Mouse (Mus musculus) left cerebral cortex, adult 9 months (tissue): ENCODE measurements around the gene Acat3.
"Not testable (repeated sequence)": the region's sequence is repeated elsewhere in the genome, so short reads cannot be mapped to it uniquely, and the experiment has no call there.

ENCODE experiments used
- DNase-seq, 2 experiments: peaks; one replicate each; pipeline ENCODE4 v3.0.0; 2022; ENCODE audit warnings: low spot score in 2 of 2

The Acat3 gene

DNA sequence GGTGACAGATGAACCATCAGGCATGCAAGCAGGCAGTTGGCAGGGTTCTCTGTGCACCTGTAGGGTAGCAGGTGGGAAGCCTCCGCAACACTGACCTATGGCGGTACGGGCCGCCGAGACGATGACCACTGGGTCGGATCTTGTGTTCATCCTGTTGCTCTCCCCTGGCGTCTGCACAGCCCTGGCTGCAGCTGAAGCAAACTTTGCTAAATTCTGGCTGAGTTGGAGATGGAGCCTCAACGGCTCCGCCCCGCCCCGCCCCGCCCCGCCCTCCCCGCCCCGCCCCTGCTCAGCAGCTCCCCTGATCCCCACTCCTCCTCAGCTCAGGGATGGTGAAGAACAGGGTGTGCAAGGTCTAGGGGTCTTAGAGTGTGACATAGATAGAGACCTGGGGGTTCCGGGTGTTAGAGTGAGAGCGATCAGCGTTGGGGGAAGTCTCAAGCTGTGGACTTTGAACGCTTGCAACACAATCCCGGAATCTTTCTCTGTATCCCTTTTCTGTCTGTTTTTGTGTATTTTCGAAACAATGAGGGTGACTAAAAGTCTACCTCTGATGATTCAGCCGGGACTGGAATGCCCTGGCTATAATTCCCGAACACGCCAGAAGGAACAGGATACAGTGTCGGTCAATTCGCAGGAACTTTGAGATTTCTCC is at the start of gene Acat3:
Gene Acat3, minus strand, starts transcription at position 450 of the 655 bp plus-strand sequence.
- DNase-seq: no peak

DNA sequence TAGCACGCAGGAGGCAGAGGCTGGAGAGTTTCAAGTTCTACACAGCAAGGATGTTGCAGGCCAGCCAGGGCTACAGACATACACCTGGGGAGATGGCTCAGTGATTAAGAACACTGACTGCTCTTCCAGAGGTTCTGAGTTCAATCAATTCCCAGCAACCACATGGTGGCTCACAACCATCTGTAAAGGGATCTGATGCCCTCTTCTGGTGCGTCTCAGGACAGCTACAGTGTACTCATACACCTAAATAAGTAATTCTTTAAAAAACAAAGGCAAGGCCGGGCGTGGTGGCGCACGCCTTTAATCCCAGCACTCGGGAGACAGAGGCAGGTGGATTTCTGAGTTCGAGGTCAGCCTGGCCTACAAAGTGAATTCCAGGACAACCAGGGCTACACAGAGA is 47.7 kb upstream of the Acat3 start:
- DNase-seq: not testable (repeated sequence)

DNA sequence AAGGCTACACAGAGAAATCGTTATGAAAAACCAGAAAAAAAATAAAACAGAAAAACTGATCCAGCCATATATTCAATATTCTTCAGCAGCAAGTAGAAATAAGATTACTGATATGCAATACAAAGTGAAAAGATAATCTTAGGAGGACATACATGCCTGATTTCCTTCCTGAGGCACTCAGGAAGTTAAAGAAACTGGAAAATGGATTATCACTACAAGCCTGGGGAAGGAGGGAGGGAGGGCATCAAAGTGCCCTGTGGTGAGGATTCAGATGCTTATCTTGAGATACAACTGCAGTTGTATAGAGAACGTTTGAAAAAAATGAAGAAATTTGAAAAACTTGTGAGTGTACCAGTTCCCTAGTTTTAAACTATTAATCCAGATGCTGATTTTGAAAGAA is 43.6 kb upstream of the Acat3 start:
- DNase-seq: no peak

DNA sequence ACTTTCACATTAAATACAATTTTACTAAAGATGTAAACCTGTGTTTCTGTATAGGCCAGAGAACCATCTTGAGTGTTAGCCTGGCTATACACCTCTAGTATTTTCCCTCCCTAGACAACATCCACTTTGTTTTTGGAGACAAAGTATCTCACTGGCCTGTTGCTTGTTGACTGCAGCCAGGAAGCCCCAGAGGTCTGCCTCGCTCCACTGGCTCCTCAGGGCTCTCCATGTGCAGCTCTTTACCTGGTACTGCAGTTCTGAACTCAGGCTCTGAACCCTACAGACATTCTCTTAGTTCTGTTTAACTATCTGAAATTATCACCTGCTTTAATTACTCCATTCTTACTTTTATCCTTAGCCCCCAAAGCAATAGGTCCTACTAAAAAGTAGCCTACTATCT is 38.1 kb upstream of the Acat3 start:
- no peak for DNase-seq

DNA sequence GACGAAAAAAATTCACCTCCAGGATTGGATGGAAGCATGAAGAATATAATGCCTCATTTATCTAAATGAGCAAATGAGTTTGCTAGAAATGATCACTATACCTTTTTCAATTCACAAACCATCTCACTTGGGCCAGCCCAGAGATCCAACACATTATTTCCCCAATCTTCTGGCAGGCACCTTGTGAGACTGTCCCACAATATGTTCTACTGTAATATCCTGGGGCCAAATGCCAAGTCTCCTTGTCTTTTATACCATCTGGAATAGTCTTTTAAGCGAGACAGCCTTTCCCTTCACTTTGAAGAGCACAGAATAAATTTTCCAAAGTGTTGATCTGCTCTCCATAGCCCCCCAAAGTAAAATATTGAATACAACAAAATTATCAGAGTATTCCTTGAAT is 33.5 kb upstream of the Acat3 start:
- no peak for DNase-seq

DNA sequence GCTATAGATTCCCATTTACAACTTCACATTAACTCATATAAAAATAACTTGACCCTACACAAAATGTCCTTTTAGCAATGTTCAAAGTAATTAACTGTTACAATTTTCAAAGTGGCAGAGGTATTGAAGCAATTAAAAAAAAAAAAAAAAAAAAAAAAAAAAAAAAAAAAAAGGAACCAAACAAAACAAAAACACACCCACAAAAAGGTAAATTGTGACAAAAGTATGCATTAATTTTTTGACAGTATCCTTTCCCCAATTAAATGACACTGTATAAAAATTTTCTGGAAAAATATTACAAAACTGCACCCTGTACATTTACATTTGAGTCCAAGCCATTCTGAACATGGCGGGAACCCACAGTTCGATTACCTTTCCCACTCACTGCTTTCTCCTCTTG is 26.8 kb upstream of the Acat3 start:
- no peak for DNase-seq

DNA sequence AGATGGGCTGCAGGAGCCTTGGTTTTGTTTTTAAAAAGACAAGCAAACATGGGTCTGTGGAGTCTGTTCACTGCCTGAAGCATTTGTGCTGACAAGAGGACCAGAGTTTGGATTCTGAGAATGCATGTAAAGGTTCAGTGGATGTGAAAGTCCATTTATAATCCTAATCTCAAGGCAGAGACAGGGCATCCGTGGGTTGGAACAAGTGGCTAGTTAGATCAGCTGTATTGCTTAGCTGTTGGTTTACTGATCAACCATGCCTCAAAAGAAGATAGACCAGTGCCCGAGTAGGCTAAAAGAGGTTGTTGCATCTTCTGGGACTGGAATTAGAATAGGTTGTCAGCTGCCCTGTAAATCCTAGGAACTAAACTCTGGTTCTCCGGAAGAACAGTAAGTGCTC is 23.1 kb upstream of the Acat3 start:
- no peak for DNase-seq

DNA sequence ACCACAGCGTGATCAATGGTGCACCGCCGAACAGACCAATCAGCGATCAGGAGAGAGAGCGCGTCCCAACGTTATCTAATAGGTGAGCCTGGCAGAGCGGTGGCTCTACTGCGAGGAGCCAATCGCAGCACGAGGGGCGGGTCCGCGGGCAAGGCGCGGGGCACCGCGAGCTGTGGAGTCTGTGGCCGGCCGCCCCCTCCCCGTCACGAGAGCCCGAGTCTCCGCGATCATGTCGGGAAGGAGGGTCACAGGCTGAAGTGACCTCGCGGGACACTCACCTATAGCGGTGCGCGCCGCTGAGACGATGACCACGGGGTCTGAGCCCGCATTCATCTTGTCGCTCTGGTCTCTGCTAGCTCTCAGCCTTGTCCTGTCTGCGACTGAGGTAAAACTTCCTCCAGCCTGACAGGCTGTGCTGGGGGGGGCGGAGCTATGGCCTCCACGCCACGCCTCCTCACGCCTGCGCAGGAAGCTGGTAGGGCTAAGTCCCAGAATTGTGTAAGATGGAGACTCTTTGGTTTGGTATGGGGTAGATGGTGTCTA is 20.0 kb upstream of the Acat3 start, which contains the start of gene Acat2:
Gene Acat2, minus strand, starts transcription at position 417 of the 543 bp plus-strand sequence.
- DNase-seq: peak; percentile 88 to 95

DNA sequence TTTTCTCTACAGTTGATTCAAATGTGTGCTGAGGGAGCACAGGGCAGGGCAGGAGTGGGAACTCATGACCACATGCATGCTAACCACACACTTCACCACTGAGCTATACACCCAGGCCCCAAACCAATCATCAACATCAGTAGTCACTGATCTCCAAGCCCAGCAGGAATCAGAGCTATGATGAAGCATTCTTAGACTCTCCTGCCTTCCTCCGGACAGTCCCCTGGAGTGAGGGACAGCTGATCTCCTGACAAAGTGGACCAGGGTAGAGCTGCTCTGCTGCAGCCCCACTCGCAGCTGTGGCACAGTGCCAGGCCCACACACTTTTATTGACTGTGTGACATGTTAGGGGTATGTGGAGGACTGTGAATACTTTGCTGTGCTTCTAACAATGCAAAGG is 19.0 kb upstream of the Acat3 start:
- DNase-seq: not testable (repeated sequence)

DNA sequence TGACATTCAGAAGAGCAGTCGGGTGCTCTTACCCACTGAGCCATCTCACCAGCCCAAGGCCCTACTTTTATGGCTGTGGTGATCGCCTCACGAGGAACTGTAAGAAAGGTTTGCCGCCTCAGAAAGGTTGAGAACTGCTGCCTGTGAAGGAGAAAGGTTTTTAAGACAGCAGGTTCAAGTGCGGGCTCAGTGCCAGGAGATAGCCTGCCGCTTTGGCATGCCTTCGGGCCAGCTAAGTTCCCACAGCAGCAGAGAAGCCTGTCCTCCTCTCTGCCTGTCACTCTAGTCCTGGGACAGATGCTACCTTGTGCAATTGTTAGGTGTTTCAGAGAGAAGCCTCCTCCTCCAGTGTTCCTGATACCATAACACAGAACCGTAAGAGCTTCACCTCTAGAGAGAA is 16.3 kb upstream of the Acat3 start:
- DNase-seq: no peak

DNA sequence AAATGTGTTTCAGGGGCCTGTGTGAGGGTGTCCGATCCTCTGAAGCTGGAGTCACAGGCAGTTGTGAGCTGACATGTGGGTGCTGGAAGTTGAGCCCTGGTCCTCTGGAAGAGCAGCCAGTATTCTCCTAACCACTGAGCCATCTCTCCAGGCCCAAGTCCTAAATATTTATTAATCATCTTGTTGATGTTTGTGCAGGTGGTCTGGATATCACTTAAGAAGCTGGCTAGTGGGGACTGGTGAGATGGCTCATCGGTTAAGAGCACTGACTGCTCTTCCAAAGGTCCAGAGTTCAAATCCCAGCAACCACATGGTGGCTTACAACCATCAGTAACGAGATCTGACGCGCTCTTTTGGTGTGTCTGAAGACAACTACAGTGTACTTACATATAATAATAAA is 9.3 kb upstream of the Acat3 start:
- DNase-seq: no peak

DNA sequence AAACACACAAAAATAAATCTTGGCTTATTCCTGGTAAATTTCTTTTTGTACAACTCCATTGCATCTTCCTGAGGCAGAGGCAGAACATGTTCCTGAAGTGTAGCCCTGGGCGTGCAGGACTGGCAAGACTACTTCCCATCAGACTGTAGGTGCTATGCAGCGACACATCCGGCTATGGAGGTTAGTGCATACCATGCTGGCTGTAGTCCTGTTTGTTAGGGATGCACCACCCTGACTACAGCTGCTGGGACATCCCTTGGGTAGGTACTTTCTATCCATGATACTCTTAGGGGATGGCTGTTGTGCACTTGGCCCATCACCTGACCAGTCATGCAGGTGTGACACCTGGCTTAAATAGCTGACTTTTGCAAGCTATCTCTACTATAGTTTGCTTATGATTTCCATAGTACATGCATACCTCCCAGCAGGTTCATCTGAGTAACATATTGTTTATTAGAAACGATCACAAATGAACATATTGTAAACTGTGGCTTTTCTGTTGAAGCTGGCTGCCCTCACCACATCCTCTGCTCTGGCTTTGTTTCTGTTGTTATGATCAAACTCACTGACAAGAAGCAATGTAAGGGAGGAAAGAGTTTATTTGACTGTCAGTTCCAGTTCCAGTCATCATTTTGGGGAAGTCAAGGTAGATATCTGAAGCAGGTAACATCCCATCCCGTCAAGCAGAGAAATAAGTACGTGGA is 2.2 kb upstream of the Acat3 start:
- no peak for DNase-seq

DNA sequence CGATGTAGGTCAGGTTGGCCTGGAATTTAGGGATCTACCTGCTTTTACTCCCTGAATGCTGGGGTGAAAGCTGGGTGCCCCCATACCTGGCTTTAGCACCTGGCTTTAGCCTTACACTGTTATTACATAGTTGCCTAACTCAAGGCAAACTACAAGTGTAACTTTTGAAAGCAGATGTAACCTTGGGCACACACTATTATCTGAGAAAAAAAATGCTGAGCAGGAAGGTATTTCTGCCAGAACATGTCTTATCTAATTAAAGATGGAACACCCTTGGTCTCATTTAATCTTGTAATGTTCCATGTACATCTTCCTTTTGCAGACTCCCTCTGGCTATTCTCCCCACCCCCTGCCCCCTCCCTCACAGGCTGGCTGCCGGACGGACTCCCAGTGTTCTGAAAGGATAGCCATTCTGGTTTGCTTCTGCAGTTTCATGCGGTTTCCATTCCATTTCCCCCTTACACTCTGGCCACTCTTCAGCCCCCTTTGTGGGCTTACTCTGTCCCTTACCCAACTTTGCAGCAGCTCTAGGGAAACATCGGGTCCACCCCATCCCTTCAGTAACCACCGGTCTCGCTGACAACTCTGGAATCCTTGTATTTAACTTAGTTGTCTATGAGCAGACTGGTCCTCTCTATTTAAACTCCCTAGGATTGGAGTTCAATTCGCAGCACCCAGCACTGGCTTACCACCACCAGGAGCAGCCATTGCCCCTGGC is 1.3 kb upstream of the Acat3 start:
- no peak for DNase-seq

DNA sequence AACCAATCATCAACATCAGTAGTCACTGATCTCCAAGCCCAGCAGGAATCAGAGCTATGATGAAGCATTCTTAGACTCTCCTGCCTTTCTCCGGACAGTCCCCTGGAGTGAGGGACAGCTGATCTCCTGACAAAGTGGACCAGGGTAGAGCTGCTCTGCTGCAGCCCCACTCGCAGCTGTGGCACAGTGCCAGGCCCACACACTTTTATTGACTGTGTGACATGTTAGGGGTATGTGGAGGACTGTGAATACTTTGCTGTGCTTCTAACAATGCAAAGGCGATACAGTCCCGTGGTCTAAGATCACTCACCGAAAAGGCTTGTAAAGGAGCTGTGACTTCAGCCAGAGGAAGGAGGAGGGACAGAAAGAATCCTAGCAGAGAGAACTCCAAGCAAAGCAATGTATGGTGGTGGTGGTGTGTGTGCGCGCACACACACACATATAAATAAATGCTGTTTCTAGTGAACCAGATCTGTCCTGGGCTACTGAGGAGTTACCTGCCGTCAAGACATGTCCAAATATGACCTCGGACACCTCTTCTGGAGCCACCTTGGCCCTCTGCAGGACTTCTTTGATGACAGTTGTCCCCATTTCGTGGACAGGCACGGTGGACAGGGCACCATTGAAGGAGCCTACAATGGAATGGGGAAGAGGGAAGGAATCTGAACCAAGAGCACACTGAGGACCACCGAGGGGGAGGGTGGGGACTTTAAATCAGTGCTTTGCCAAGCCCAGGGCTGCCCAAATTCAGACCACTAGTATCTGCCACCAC is 837 bp downstream of the Acat3 start:
- DNase-seq: not testable (repeated sequence)

DNA sequence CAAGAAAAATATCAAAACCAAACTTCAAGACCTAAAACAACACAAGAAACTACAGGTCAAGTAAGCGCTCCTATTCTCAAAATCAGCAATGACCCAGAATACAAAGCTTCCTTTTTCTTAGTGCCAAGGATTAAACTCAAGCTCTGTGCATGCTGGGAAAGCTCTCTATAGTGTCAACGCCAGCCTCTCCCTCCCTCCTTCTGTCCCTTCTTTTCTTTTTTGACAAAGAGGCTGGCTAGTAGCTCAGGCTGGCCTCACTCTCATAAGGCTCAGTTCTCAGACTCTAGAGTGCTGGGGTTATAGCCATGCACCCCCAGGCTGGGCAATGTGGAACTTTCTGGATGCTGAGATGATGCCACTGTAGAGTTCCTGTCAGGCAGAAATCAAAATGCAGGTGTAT is 2.3 kb downstream of the Acat3 start:
- DNase-seq: no peak

DNA sequence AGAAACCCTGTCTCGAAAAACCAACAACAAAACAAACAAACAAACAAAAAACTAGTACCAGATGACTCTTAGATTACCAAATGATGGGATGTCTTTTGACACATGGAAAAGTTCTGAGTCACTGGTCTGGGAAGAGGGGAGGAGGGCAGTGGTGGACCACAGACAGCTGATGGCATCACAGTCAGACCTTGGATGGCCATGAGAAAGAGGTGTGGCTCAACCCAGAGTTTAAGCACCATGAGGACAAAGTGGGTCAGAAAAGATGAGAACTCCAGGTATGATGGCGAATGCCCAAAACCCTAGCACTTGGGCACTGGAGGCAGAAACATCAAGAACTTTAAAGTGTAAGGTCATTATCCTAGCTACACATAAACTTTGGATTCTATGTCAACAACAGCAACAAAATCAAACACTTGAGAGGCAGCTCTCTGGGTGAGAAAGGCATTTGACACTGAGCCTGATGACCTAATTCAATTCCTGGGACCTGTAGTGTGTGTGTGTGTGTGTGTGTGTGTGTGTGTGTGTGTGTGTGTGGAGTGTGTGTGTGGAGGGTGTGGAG is 2.9 kb downstream of the Acat3 start:
- no peak for DNase-seq

DNA sequence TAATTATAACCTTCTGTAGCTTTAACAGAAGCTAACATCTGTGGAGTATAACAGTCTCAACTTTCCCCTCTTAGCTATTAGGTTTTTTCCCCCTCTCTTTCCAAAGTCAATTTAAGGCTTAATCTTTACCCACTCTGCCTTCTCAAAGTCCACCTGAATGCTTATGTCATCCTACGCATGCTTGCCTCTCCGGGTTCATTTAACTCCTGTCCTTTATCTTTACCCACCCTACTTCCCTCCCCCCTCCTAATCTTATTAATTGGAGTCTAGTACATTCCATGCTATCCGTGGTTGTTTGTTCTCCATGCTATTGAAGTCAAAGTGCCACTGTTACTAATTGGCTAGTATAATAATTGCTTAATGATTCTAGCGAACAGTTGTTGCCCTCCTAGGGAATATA is 4.7 kb downstream of the Acat3 start:
- DNase-seq: no peak

DNA sequence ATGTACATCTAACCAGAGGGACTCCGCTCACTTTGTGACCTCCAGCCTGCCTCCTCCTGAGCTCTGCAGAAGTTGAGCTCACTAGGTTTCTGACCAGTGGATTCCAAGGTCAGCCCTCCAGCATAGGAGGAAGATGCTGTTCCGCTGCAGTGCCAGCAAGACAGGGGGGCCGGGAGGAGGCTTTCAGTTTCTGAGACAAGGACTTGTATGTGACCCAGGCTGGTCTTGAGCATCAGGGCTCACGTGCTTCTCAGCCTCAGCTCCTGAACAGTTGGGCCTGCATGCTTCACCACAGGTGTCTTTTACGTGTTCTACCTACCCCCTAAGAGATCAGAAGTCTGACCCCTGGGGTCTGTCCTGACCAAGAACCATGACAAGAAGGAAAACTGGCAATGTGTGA is 8.8 kb downstream of the Acat3 start:
- not testable (repeated sequence) for DNase-seq

DNA sequence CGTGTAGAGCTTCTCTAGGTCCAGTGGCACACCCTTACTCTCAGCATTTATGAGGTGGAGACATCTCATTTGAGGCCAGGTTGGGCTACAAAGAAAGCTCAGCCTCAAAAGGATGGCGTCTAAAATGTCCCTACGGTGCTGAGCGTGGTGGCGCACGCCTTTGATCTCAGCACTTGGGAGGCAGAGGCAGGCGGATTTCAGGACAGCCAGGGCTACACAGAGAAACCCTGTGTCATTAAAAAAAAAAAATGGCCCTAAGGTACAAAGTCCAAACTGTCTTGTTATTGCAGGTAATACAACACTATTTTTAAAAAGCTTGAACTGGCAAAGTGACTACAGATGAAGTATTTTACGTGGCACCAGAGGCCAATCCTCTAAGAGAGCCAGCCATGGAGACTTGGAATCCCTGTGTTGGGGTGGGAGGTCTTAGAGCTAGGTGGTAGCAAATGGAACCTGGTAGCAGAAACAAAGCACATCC is 14.7 kb downstream of the Acat3 start:
- no peak for DNase-seq

DNA sequence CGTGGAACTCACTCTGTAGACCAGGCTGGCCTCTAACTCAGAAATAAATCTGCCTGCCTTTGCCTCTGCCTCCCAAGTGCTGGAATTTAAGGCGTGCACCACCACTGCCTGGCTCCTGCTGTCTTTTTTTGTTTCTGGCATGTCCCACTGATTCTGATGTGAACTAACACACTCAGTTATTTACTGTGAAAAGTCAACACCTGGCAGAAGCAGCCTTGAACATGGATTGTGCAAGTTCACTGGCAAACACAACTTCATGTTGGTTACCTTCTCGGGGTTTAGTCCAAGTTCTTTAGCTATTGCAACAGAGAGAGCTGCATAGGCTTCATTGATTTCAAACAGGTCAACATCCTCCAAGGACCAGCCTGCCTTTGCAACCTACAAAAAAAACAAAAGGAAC is 15.4 kb downstream of the Acat3 start:
- DNase-seq: no peak

DNA sequence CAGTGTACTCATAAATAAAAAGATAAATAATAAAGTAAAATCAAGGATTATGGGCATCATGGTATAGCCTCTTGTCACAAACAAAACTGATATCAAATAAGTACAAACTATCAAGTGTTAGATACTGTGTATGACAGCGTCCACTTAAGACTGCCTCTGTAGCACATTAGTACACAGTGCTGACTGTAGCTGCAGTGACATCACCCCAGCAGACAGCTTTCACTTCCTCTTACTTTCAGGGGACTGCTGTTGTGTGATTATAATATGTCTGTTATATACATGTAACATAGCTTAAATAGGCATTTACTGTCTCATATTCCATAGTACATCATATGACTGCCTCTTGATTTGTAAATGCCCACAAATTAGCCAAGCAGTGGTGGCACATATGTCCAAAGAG is 19.3 kb downstream of the Acat3 start:
- DNase-seq: no peak
